Mouse (Mus musculus) testis, adult 2 months (tissue): ENCODE results near the gene Tmem107. TPM values are rescaled to one million over a fixed set of nuclear protein-coding genes. Genes with fewer than 3 reads are reported as not detected.

Source experiments
- H3K27ac ChIP-seq: fragments of 200-500 bp; 2 replicates; pipeline ENCODE4 v1.5.1; 2012; ENCODE audit warnings: low read depth, low read length; ENCODE audit not compliant: control insufficient read depth, insufficient read depth
- H3K27me3 ChIP-seq: fragments of 200-500 bp; 2 replicates; pipeline ENCODE4 v1.6.1; 2012; ENCODE audit warnings: mild to moderate bottlenecking, low read length, moderate library complexity; ENCODE audit not compliant: control insufficient read depth, insufficient read depth
- H3K36me3 ChIP-seq: fragments of 200-500 bp; 2 replicates; pipeline ENCODE4 v1.6.1; 2012; ENCODE audit warnings: mild to moderate bottlenecking, low read length; ENCODE audit not compliant: control insufficient read depth, insufficient read depth
- H3K4me1 ChIP-seq: fragments of 200-500 bp; 2 replicates; pipeline ENCODE4 v1.6.1; 2012; ENCODE audit warnings: low read length; ENCODE audit not compliant: control insufficient read depth, insufficient read depth
- H3K4me3 ChIP-seq: fragments of 200-500 bp; 2 replicates; pipeline ENCODE4 v1.5.1; 2012; ENCODE audit warnings: low read depth, mild to moderate bottlenecking, low read length, moderate library complexity, mixed read lengths; ENCODE audit not compliant: control insufficient read depth
- CTCF ChIP-seq: fragments of 200-500 bp; IDR thresholded peaks from 2 replicates; pipeline ENCODE4 v1.5.1; 2012; ENCODE audit warnings: low read depth, mild to moderate bottlenecking, inconsistent platforms, low read length, moderate library complexity; ENCODE audit not compliant: control insufficient read depth, insufficient read depth, insufficient replicate concordance
- POLR2A ChIP-seq: fragments of 200-500 bp; IDR thresholded peaks from 2 replicates; pipeline ENCODE4 v1.6.1; 2012; ENCODE audit warnings: low read depth, mild to moderate bottlenecking, inconsistent platforms, low read length, moderate library complexity; ENCODE audit not compliant: control insufficient read depth
- polyA plus RNA-seq: library from polyadenylated mRNA; depleted of rRNA; stranded (reverse); fragments of >200 nt; gene quantifications from 2 replicates; pipeline ENCODE4 v1.2.3, GENCODE M21; 2012

The Tmem107 gene
- polyA plus RNA-seq, 1 experiment = 135 TPM

GRCm38 (mm10) chr11:69072234-69072633 lies 1.6 kb downstream of the Tmem107 start:
- H3K4me3 ChIP-seq = peak overlapping the region; percentile 64
- H3K27ac ChIP-seq = no peak overlapping the region

GRCm38 (mm10) chr11:69072666-69073064 lies 2.1 kb downstream of the Tmem107 start:
- Histone ChIP-seq H3K27me3 (no peaks in the 10 kb centered on the region), H3K4me1 (peaks cover 10% of the 10 kb centered on the region), H3K27ac (no peak overlapping the region), H3K36me3 (peaks cover 3% of the 10 kb centered on the region), H3K4me3 (peak overlapping the region; percentile 50; the same call in 1 of the 2 replicates)
- TF ChIP-seq CTCF = no peak
- TF ChIP-seq POLR2A = no peak

More at GRCm38 (mm10) chr11:69072234-69072633, 1.6 kb downstream of the Tmem107 start:
- Histone ChIP-seq H3K27me3 (no peaks in the 10 kb centered on the region), H3K4me1 (peaks cover 10% of the 10 kb centered on the region), H3K36me3 (peaks cover 3% of the 10 kb centered on the region)
- no peak for TF ChIP-seq POLR2A
- no peak for TF ChIP-seq CTCF

- Histone ChIP-seq H3K4me1 (peaks cover 10% of the 10 kb centered on the region), H3K4me3 (no peak overlapping the region; the same call in 1 of the 2 replicates), H3K27ac (peak overlapping the region; percentile 64), H3K27me3 (no peaks in the 10 kb centered on the region), H3K36me3 (peaks cover 3% of the 10 kb centered on the region)
- TF ChIP-seq CTCF (no peak), POLR2A (no peak)
These were observed 2.7 kb downstream of the Tmem107 start for GRCm38 (mm10) chr11:69073065-69073888.

- H3K36me3 ChIP-seq = peaks cover 3% of the 10 kb centered on the region
- TF ChIP-seq CTCF = no peak
- TF ChIP-seq POLR2A = no peak
- H3K27ac ChIP-seq = no peak overlapping the region
- H3K27me3 ChIP-seq = no peaks in the 10 kb centered on the region
- no peak overlapping the region for H3K4me3 ChIP-seq
- H3K4me1 ChIP-seq = peaks cover 10% of the 10 kb centered on the region
These were observed 3.6 kb downstream of the Tmem107 start for GRCm38 (mm10) chr11:69073951-69074775.

- H3K27ac ChIP-seq = no peak overlapping the region
- H3K27me3 ChIP-seq = no peaks in the 10 kb centered on the region
- peaks cover 3% of the 10 kb centered on the region for H3K36me3 ChIP-seq
- no peak for TF ChIP-seq POLR2A
- H3K4me1 ChIP-seq = peaks cover 10% of the 10 kb centered on the region
- H3K4me3 ChIP-seq = no peak overlapping the region
These were observed 4.1 kb downstream of the Tmem107 start for GRCm38 (mm10) chr11:69074776-69075069.

- H3K27ac ChIP-seq = no peak overlapping the region
- no peak overlapping the region for H3K4me3 ChIP-seq
- no peak for TF ChIP-seq POLR2A
- no peaks in the 10 kb centered on the region for H3K36me3 ChIP-seq
- H3K27me3 ChIP-seq = no peaks in the 10 kb centered on the region
- H3K4me1 ChIP-seq = peaks cover 8% of the 10 kb centered on the region
These were observed 5.3 kb downstream of the Tmem107 start for GRCm38 (mm10) chr11:69075764-69076479.

GRCm38 (mm10) chr11:69076572-69076971 lies 6.0 kb downstream of the Tmem107 start:
- no peak for TF ChIP-seq POLR2A
- TF ChIP-seq CTCF = no peak
- H3K4me3 ChIP-seq = no peak overlapping the region
- H3K4me1 ChIP-seq = peaks cover 5% of the 10 kb centered on the region
- no peak overlapping the region for H3K27ac ChIP-seq
- no peaks in the 10 kb centered on the region for H3K36me3 ChIP-seq
- H3K27me3 ChIP-seq = no peaks in the 10 kb centered on the region
